Mouse (Mus musculus) kidney, postnatal 0 days (tissue): ENCODE results near the gene Cxcl9. TPM values are rescaled to one million over a fixed set of nuclear protein-coding genes. Genes with fewer than 3 reads are reported as not detected.

ENCODE experiments used
- ATAC-seq: fragments of 200-750 bp; cut with Nextera tagmentation; replicated peaks from 2 replicates; pipeline ENCODE4 v1.8.0; 2017; ENCODE audit warnings: low read depth, moderate number of reproducible peaks, moderate TSS enrichment, moderate library complexity; ENCODE audit not compliant: low FRiP score
- DNase-seq: peaks from one replicate; pipeline ENCODE4 v3.0.0-alpha.2; 2016; ENCODE audit warnings: low spot score
- H3K27ac ChIP-seq: fragments of 300-500 bp; sonication (generic); 2 replicates; pipeline ENCODE4 v1.5.1; 2014; ENCODE audit warnings: mild to moderate bottlenecking
- H3K27me3 ChIP-seq: fragments of 300-500 bp; sonication (generic); 2 replicates; pipeline ENCODE4 v1.6.1; 2014; ENCODE audit warnings: low read length, mixed read lengths; ENCODE audit not compliant: insufficient read depth
- H3K36me3 ChIP-seq: fragments of 300-500 bp; sonication (generic); 2 replicates; pipeline ENCODE4 v1.6.1; 2014; ENCODE audit warnings: low read length, mixed read lengths; ENCODE audit not compliant: insufficient read depth
- H3K4me1 ChIP-seq: fragments of 300-500 bp; sonication (generic); replicated peaks from 2 replicates; pipeline ENCODE4 v1.6.1; 2014; ENCODE audit warnings: antibody characterized with exemption, low read length, mixed read lengths; ENCODE audit not compliant: insufficient read depth
- H3K4me2 ChIP-seq: fragments of 300-500 bp; sonication (generic); 2 replicates; pipeline ENCODE4 v1.6.1; 2014; ENCODE audit warnings: mild to moderate bottlenecking, low read length, moderate library complexity, mixed read lengths
- H3K4me3 ChIP-seq: fragments of 300-500 bp; sonication (generic); replicated peaks from 2 replicates; pipeline ENCODE4 v1.5.1; 2014; ENCODE audit warnings: low read depth, low read length
- H3K9ac ChIP-seq: fragments of 300-500 bp; sonication (generic); 2 replicates; pipeline ENCODE4 v1.6.1; 2014; ENCODE audit warnings: low read depth, low read length
- H3K9me3 ChIP-seq: fragments of 300-500 bp; sonication (generic); replicated peaks from 2 replicates; pipeline ENCODE4 v1.6.1; 2016; ENCODE audit warnings: low read length, inconsistent platforms, mixed read lengths
- CTCF ChIP-seq: IDR thresholded peaks from 2 replicates; pipeline ENCODE4 v1.5.1; 2016; ENCODE audit warnings: antibody characterized with exemption, low read depth, mild to moderate bottlenecking, moderate library complexity
- WGBS: fragments of 180-500 bp; shearing (Covaris S2); extraction: QIAGEN DNeasy Blood & Tissue Kit; methylation state at CpG from one replicate; pipeline ENCODE4 v1.1.7; 2014; 5-methylcytosine and 5-hydroxymethylcytosine counted together
- polyA plus RNA-seq: library from polyadenylated mRNA; unstranded; fragments of >200 nt; fragmentation: Nextera tagmentation; extraction: Ambion mirVana; gene quantifications from 2 replicates; pipeline ENCODE4 v1.2.1, GENCODE M21; 2015

Cxcl9 gene
- polyA plus RNA-seq, 1 experiment from 2014 or later = 0.13 TPM

- Histone ChIP-seq H3K4me1 (no peaks in the 10 kb centered on the region), H3K27me3 (no peaks in the 10 kb centered on the region), H3K9ac (peak within 1 kb of the TSS; percentile 62), H3K27ac (peak within 1 kb of the TSS; percentile 68), H3K36me3 (no peaks in the 10 kb centered on the region), H3K4me2 (peak within 1 kb of the TSS; percentile 88), H3K9me3 (no peaks in the 10 kb centered on the region), H3K4me3 (peak within 1 kb of the TSS; percentile 66)
- peak; percentile 63 for TF ChIP-seq CTCF
- DNase-seq (peak; percentile 94), ATAC-seq (peak; percentile 94)
- 3% methylated on average over 54 of the region's 54 CpGs for WGBS
Observed at GRCm38 (mm10) chr5:92277437-92278394, 50.2 kb downstream of the Cxcl9 start, which contains the start of gene Naaa. Gene Naaa (minus strand): TSS chr5:92278170.

Other genes starting within 250 kb of the Cxcl9 start
- 134 and 155 TPM in 2 replicates for gene G3bp2, start 244.4 kb downstream of the Cxcl9 start, polyA plus RNA-seq
- gene Uso1, start 190.1 kb downstream of the Cxcl9 start, polyA plus RNA-seq = 36.1 and 38.4 TPM in 2 replicates
- gene U90926, start 112.7 kb downstream of the Cxcl9 start, polyA plus RNA-seq = not detected in 2 replicates
- gene Ppef2, start 71.8 kb downstream of the Cxcl9 start, polyA plus RNA-seq = 0.07 and 0.20 TPM in 2 replicates
- 19.4 and 19.7 TPM in 2 replicates for gene Naaa, start 49.9 kb downstream of the Cxcl9 start, polyA plus RNA-seq
- gene Sdad1, start 17.6 kb downstream of the Cxcl9 start, polyA plus RNA-seq = 33.8 and 34.8 TPM in 2 replicates
- gene Art3, start 3.7 kb upstream of the Cxcl9 start, polyA plus RNA-seq = 8.0 and 9.2 TPM in 2 replicates
- 3.4 and 3.8 TPM in 2 replicates for gene Cxcl10, start 20.8 kb upstream of the Cxcl9 start, polyA plus RNA-seq
- 37.3 and 40.4 TPM in 2 replicates for gene Nup54, start 107.1 kb upstream of the Cxcl9 start, polyA plus RNA-seq
- gene Scarb2, start 178.8 kb upstream of the Cxcl9 start, polyA plus RNA-seq = 9.1 and 10.2 TPM in 2 replicates
- gene Fam47e, start 227.0 kb upstream of the Cxcl9 start, polyA plus RNA-seq = 0.19 and 0.25 TPM in 2 replicates